Mouse (Mus musculus): ENCODE measurements around the gene Mccc2. TPM values are rescaled to one million over a fixed set of nuclear protein-coding genes. Genes with fewer than 3 reads are reported as not detected.

Mccc2 gene
- total RNA-seq (2021) = 10 to 100 TPM; 26.7 to 29.5 TPM

DNA sequence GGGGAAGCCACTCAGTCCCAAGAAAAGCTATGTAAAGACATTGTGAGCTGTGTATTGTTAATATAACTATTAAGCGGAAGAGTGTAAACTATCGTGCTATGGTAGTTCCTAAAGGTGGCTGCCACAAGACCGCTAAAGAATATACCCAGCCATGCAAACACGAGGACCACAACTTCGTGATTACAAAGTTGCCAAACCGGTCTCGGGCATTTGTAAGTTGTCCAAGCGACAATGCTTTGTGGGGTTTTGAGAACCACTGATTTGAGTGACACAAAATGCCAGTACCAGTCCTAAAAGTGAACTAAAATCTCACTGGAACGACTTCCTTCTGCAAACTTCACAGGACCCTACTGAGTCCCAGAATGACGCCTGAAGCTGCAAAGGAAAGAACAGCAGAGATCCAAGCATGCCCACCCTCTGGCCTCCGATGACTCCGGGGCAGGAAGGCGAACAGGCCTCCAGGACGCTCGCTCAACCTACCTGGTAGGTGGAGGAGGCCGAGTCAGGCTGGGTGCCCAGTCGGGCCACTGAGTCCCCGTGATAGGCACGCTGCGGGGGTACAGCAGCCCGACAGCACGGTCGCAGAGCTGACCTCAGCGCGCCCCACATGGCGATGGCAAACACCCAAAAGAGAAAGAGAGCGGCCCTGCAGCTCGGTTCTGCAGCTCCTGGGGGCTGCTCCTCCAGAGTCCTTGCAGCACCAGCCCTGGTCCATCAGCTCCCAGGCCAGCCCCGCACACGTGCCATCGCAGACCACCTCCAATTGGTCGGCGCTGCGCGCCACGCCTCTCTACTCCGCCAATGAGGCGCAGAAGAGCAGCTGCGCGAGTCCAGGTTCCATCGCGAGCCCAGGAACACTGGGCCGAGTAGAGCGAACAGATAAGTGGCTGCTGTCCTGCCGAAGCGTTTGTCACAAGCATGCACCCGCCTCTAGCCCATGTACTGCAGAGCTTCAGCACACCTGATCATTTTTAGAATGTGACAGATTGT, at the start of gene Mccc2:
TSS of gene Mccc2 (minus strand) at position 734 of the 990 bp plus-strand sequence.
- DNase-seq = peak; percentile 87

- DNase-seq = no peak
Measured at GRCm38 (mm10) chr13:100063936-100064335, 48.5 kb upstream of the Mccc2 start.

DNA sequence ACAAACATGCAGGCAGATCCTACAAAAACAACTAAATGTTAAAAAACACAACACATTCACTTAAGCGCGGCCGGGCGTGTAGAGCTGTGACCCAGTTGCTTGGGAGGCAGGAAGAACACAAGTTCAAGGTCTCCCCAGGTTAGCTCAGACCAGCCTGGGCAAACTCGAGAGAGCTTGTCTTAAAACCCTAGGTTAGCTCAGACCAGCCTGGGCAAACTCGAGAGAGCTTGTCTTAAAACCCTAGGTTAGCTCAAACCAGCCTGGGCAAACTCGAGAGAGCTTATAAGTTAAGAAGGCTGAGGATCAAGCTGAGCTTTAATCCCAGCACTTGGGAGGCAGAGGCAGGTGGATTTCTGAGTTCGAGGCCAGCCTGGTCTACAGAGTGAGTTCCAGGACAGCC, 42.3 kb upstream of the Mccc2 start:
- peak; percentile 6 for DNase-seq

- no peak for DNase-seq
Measured at GRCm38 (mm10) chr13:100026013-100026412, 10.6 kb upstream of the Mccc2 start.

GRCm38 (mm10) chr13:100016891-100017290, 1.5 kb upstream of the Mccc2 start:
- DNase-seq = no peak

DNA sequence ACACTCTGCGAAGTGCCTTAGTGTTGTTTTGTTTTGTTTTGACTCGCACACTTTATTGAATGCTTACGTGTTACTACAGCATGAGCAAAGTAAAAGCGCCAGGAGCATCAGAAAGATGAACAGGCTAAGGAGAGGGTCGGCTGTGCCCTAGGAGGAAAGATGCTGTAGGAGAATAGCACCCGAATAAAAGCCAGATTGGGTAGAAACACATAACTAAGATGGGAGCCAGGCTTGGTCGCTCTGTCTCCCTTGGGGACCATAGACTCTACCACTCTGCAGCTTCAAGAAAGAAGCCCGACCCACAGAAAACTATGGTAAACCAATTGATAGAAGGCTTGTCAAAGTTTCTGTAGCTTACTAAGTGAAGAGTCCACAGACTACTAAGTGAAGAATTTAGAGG, 498 bp upstream of the Mccc2 start:
- no peak for DNase-seq

DNA sequence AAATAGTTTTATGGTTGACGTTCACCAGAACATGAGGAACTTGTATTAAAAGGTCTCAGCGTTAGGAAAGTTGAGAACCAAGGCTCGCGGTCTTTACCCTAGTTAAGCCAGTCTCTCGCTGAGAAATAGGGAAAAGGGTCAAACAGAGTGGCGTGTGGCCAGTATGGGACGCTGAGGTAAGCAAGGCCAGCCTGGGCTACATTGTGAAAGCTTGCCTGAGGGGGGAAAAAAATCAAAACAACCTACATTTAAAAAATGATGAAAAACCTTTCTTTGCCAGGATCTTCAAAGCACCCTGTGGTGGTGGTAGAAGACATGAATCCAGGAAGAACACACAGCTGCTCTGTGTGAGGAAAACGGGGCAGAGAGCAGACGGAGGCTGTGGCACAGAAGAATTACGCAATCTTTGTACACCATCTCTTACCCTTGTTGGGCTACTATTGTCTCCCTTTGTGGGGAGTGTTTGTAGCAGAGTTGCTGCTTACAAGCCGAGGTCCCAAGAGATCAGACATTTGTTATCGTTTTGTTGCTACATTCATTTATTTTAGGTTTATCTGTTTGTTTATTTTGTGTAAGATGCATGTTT, 9.4 kb downstream of the Mccc2 start:
- no peak for DNase-seq

GRCm38 (mm10) chr13:100001790-100002196, 13.6 kb downstream of the Mccc2 start:
- DNase-seq = peak; percentile 92

GRCm38 (mm10) chr13:99999078-99999477, 16.4 kb downstream of the Mccc2 start:
- DNase-seq = no peak

DNA sequence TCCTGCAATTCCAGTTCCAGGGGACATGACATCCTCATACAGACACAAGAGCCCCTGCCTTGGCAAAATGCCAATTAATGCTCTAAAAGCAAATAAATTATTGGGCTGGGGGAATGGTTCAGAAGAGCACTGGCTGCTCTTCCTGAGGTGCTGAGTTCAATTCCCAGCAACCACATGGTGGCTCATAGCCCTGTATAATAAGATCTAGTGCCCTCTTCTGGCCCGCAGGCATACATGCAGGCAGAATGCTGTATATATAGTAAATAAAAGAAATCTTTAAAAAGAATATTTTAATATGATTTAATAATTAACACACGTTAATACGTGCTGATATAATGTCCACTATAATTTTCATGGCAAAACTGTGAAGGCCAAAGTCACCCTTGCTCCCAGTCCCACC, 17.3 kb downstream of the Mccc2 start:
- no peak for DNase-seq

DNA sequence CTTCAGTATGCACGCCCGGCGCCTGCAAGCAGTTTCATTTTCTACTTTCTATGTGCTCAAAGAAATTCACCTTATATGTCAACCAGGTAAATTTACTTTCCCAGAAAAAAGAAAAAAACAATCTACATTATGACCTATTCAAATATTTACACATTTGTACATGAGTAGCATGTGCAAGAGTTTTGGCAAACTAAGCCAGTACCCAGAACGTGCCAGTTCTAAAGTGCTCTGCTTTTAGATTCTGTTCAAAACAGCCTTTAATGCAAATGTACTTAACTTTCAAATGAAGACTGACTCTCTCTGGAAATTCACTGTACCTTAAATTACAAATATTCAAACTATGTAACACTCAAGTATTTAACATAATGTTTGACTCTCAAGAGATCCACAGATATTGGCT, 25.8 kb downstream of the Mccc2 start:
- DNase-seq = no peak

DNA sequence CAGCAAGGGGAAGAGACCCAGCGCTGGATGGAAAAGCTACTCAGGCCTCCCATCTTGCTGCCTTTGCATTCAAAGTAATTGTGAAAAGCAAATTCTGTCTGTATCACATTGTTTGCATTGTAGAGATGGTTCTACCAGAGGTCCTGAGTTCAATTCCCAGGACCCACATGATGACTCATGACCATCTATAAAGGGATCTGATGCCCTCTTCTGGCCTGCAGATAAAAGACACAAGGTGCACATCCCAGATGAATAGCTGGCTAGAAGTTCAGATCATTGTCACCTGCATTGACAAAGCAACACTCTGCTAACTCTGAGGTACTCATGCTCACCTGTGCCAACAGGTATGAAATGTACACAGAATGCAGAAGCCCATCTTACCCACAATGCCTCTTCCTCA, 32.1 kb downstream of the Mccc2 start:
- DNase-seq = no peak

- DNase-seq = no peak
Measured at GRCm38 (mm10) chr13:99979406-99979805, 36.0 kb downstream of the Mccc2 start.

GRCm38 (mm10) chr13:99970089-99970488, 45.4 kb downstream of the Mccc2 start:
- no peak for DNase-seq

DNA sequence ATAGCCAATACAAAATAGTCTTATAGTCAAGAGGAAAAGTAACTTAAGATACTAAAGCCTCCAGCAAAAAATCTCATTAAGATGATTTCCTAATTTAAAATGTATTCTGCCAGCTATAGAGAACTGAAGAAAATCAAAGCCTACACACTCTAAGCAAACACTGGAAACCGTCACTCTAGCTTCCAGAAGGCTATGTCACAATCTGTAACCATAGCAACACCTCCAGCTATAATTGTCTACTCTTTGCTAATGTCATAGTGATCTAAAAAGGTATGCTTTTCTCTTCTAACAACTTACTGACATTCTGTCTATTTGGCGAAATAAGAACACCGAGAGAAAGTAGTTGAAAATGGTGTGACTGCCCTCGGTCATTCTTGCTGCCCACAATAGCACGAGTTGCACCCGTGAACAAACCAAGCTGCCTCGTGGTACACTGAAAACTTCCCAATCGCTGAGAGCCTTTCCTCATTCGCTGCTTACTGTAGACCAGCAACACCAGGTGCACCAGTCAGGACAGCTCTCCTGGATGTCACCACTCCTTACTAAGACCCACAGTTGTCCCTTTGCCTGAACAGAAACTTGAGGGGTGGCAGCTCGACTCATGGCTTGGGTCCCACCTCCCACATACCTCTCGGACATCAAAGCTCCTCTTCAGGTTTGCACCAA, 48.3 kb downstream of the Mccc2 start:
- DNase-seq = no peak

DNA sequence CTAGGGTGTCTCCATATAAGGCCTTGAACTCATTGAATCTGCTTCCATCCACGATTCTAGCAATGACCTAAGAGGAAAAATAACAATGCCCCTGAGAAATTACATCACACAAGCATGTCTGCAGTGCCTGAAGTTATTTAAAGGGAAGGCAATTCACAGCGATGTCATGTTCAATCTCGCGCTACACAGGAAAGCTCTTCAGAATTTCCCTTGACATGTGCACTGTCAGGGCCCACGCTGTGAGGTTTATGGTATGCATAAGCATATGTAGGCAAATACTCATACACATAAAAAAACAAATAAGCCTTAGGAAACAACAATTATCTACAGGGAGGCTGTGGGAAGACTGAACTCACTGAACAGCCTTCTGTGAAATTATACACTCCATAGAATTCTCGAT, 51.6 kb downstream of the Mccc2 start:
- DNase-seq = no peak

GRCm38 (mm10) chr13:99961661-99962060, 53.8 kb downstream of the Mccc2 start:
- no peak for DNase-seq

- no peak for DNase-seq
Measured at GRCm38 (mm10) chr13:99955591-99955944, 59.9 kb downstream of the Mccc2 start.

DNA sequence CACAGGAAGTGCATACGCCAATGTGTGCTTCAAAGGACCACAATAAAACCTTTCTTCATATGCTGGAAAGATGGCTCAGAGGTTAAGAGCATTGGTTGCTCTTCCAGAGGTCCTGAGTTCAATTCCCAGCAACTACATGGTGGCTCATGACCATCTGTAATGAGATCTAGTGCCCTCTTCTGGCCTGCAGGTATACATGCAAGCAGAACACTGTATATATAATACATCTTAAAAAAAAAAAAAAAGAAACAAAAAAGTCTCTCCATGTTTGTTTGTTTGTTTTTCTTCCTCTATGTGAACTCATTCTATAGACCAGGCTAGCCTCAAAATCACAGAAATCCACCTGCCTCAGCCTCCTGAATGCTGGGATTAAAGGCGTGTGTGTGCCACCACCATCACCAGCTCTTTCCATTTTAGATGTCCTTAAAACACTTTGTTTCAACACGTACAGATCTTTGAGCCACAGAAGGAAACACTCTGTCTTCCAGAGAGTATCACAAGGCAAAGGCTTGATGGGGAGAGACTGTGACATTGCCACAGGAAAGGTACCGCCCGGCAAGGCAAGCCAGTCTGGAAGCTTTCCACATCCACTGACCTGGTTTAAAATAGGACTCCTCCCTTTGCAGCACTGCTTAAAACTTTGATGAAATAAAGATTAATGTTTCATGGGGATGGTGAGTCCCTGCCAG, 60.4 kb downstream of the Mccc2 start:
- no peak for DNase-seq

- no peak for DNase-seq
Measured at GRCm38 (mm10) chr13:99947417-99947816, 68.0 kb downstream of the Mccc2 start.

DNA sequence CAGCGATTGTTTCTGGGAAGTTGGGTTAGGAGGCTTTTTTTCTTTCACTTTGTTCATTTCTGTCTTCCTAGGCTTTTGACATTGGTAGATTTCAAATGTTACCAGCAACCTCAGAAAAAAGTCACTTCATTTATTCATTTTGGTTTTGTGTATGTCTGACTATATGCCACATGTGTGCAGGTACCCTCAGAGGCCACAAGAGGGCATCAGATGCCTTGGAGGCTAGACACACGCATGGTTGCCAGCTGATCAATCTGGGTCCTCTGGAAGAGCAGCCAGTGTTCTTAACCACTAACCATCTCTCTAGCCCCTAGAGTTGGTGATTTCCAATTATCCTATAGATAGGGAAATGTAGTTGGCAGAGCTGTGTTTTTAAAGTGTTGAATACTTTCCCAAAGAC, 71.9 kb downstream of the Mccc2 start:
- no peak for DNase-seq

- DNase-seq = no peak
Measured at GRCm38 (mm10) chr13:99940601-99941000, 74.8 kb downstream of the Mccc2 start.

DNA sequence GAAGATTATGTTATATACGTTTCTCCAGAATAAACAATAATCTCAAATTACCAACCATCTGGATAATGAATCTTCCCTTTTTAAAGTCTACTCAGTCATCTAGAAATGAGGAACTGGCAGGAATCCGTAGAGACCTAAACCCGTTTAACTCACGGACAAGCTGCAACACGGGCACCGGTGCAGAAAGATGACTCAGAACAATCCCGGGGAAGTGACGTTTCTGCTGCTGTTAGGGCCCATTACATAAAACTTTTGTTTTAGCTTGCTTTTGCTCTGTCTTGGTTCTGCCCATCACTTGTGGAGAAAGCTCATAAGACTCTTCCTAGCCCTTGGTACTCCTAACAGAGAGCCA, 76.1 kb downstream of the Mccc2 start:
- no peak for DNase-seq

Data from heart, postnatal 4 days (tissue).